Mouse (Mus musculus) hindbrain, embryonic 12.5 days (tissue): ENCODE results near the gene Tmem100. TPM values are rescaled to one million over a fixed set of nuclear protein-coding genes. Genes with fewer than 3 reads are reported as not detected.

Experiments used
- ATAC-seq: fragments of 200-750 bp; cut with Nextera tagmentation; 2 replicates; pipeline ENCODE4 v1.8.0; 2017; ENCODE audit warnings: moderate TSS enrichment; ENCODE audit not compliant: low FRiP score
- H3K27ac ChIP-seq: fragments of 300-500 bp; sonication (generic); 2 replicates; pipeline ENCODE4 v1.5.1; 2016; ENCODE audit warnings: mild to moderate bottlenecking
- H3K27me3 ChIP-seq: fragments of 300-500 bp; sonication (generic); 2 replicates; pipeline ENCODE4 v1.6.1; 2016; ENCODE audit warnings: mild to moderate bottlenecking
- H3K36me3 ChIP-seq: fragments of 300-500 bp; sonication (generic); 2 replicates; pipeline ENCODE4 v1.6.1; 2016; ENCODE audit warnings: mild to moderate bottlenecking
- H3K4me1 ChIP-seq: fragments of 300-500 bp; sonication (generic); 2 replicates; pipeline ENCODE4 v1.6.1; 2016
- H3K4me2 ChIP-seq: fragments of 300-500 bp; sonication (generic); replicated peaks from 2 replicates; pipeline ENCODE4 v1.6.1; 2016; ENCODE audit warnings: mild to moderate bottlenecking
- H3K4me3 ChIP-seq: fragments of 300-500 bp; sonication (generic); 2 replicates; pipeline ENCODE4 v1.5.1; 2016; ENCODE audit warnings: mild to moderate bottlenecking
- H3K9ac ChIP-seq: fragments of 300-500 bp; sonication (generic); 2 replicates; pipeline ENCODE4 v1.6.1; 2016; ENCODE audit warnings: mild to moderate bottlenecking, moderate library complexity
- H3K9me3 ChIP-seq: fragments of 300-500 bp; sonication (generic); replicated peaks from 2 replicates; pipeline ENCODE4 v1.6.1; 2016; ENCODE audit warnings: mild to moderate bottlenecking
- WGBS: fragments of 180-500 bp; shearing (Covaris S2); methylation state at CpG from one replicate; pipeline ENCODE4 v1.1.7; 2016; 5-methylcytosine and 5-hydroxymethylcytosine counted together
- polyA plus RNA-seq: library from polyadenylated mRNA; unstranded; fragments of >200 nt; fragmentation: Nextera tagmentation; extraction: Ambion mirVana; gene quantifications from 2 replicates; pipeline ENCODE4 v1.2.1, GENCODE M21; 2016

Gene Tmem100
- polyA plus RNA-seq, 1 experiment from 2014 or later = 11.2 TPM

GRCm38 (mm10) chr11:90025891-90026801 lies 4.0 kb upstream of the Tmem100 start:
- 62% methylated on average over 14 of the region's 14 CpGs for WGBS
- no peaks in the 10 kb centered on the region for H3K9me3 ChIP-seq
- no peak overlapping the region for H3K27ac ChIP-seq
- no peaks in the 10 kb centered on the region for H3K36me3 ChIP-seq
- no peak overlapping the region for H3K9ac ChIP-seq
- peaks cover 11% of the 10 kb centered on the region; the same call in 1 of the 2 replicates for H3K4me1 ChIP-seq
- no peak for ATAC-seq
- H3K27me3 ChIP-seq = peaks cover 11% of the 10 kb centered on the region
- H3K4me3 ChIP-seq = no peak overlapping the region
- H3K4me2 ChIP-seq = no peak overlapping the region

- Histone ChIP-seq H3K9me3 (no peaks in the 10 kb centered on the region), H3K9ac (no peak overlapping the region), H3K27me3 (peaks cover 18% of the 10 kb centered on the region), H3K4me3 (no peak overlapping the region), H3K27ac (no peak overlapping the region), H3K4me2 (no peak overlapping the region), H3K4me1 (peaks cover 11% of the 10 kb centered on the region; the same call in 1 of the 2 replicates), H3K36me3 (no peaks in the 10 kb centered on the region)
- 72% methylated on average over 5 of the region's 5 CpGs for WGBS
- ATAC-seq = no peak
These were observed 3.4 kb upstream of the Tmem100 start for GRCm38 (mm10) chr11:90026802-90027174.

GRCm38 (mm10) chr11:90027216-90027615 lies 2.9 kb upstream of the Tmem100 start:
- Histone ChIP-seq H3K36me3 (no peaks in the 10 kb centered on the region), H3K4me3 (no peak overlapping the region), H3K27ac (no peak overlapping the region), H3K9me3 (no peaks in the 10 kb centered on the region), H3K4me1 (peaks cover 11% of the 10 kb centered on the region; the same call in 1 of the 2 replicates), H3K9ac (no peak overlapping the region), H3K4me2 (no peak overlapping the region), H3K27me3 (peaks cover 22% of the 10 kb centered on the region)
- ATAC-seq = no peak
- 53% methylated on average over 7 of the region's 7 CpGs for WGBS

- H3K36me3 ChIP-seq = no peaks in the 10 kb centered on the region
- no peaks in the 10 kb centered on the region for H3K9me3 ChIP-seq
- H3K9ac ChIP-seq = no peak overlapping the region
- WGBS = 93% methylated on average over 8 of the region's 8 CpGs
- H3K4me1 ChIP-seq = peaks cover 18% of the 10 kb centered on the region
- peaks cover 24% of the 10 kb centered on the region for H3K27me3 ChIP-seq
- H3K27ac ChIP-seq = no peak overlapping the region
- H3K4me2 ChIP-seq = no peak overlapping the region
- ATAC-seq = no peak
- no peak overlapping the region for H3K4me3 ChIP-seq
These were observed 1.4 kb upstream of the Tmem100 start for GRCm38 (mm10) chr11:90028746-90029145.

GRCm38 (mm10) chr11:90029354-90029753 lies 794 bp upstream of the Tmem100 start:
- no peaks in the 10 kb centered on the region for H3K9me3 ChIP-seq
- H3K27ac ChIP-seq = no peak overlapping the region
- H3K9ac ChIP-seq = no peak overlapping the region
- peak overlapping the region; percentile 36 for H3K4me2 ChIP-seq
- peaks cover 24% of the 10 kb centered on the region for H3K27me3 ChIP-seq
- H3K36me3 ChIP-seq = no peaks in the 10 kb centered on the region
- no peak for ATAC-seq
- 40% methylated on average over 10 of the region's 10 CpGs for WGBS
- no peak overlapping the region for H3K4me3 ChIP-seq
- peaks cover 18% of the 10 kb centered on the region for H3K4me1 ChIP-seq

- ATAC-seq = no peak
- no peak overlapping the region for H3K27ac ChIP-seq
- WGBS = under 1% methylated on average over 15 of the region's 15 CpGs
- H3K9ac ChIP-seq = 0 out of 2 replicates have a peak overlapping the region, but pooled peaks have one; percentile 25
- H3K4me3 ChIP-seq = peak overlapping the region; percentile 25
- no peaks in the 10 kb centered on the region for H3K36me3 ChIP-seq
- peaks cover 24% of the 10 kb centered on the region for H3K27me3 ChIP-seq
- H3K4me1 ChIP-seq = peaks cover 18% of the 10 kb centered on the region
- H3K9me3 ChIP-seq = no peaks in the 10 kb centered on the region
- peak overlapping the region; percentile 45 for H3K4me2 ChIP-seq
These were observed 409 bp downstream of the Tmem100 start for GRCm38 (mm10) chr11:90030557-90030956.

GRCm38 (mm10) chr11:90031076-90031475 lies 928 bp downstream of the Tmem100 start:
- Histone ChIP-seq H3K9me3 (no peaks in the 10 kb centered on the region), H3K4me1 (peaks cover 14% of the 10 kb centered on the region), H3K9ac (0 out of 2 replicates have a peak overlapping the region, but pooled peaks have one; percentile 25), H3K4me3 (peak overlapping the region; percentile 25), H3K36me3 (no peaks in the 10 kb centered on the region), H3K4me2 (peak overlapping the region; percentile 45), H3K27ac (no peak overlapping the region), H3K27me3 (peaks cover 24% of the 10 kb centered on the region)
- WGBS = 25% methylated on average over 7 of the region's 7 CpGs
- no peak for ATAC-seq

GRCm38 (mm10) chr11:90032807-90033206 lies 2.7 kb downstream of the Tmem100 start:
- H3K27me3 ChIP-seq = peaks cover 24% of the 10 kb centered on the region
- H3K27ac ChIP-seq = no peak overlapping the region
- H3K4me1 ChIP-seq = peaks cover 14% of the 10 kb centered on the region
- peak overlapping the region; percentile 41 for H3K4me2 ChIP-seq
- H3K9me3 ChIP-seq = peaks cover 3% of the 10 kb centered on the region; the same call in 1 of the 2 replicates
- ATAC-seq = no peak
- 22% methylated on average over 8 of the region's 8 CpGs for WGBS
- H3K4me3 ChIP-seq = peak overlapping the region; percentile 6; the same call in 1 of the 2 replicates
- H3K36me3 ChIP-seq = no peaks in the 10 kb centered on the region
- H3K9ac ChIP-seq = no peak overlapping the region

- Histone ChIP-seq H3K9me3 (peaks cover 3% of the 10 kb centered on the region; the same call in 1 of the 2 replicates), H3K27me3 (peaks cover 21% of the 10 kb centered on the region), H3K4me2 (peak overlapping the region; percentile 41), H3K9ac (no peak overlapping the region), H3K27ac (no peak overlapping the region), H3K36me3 (no peaks in the 10 kb centered on the region), H3K4me3 (0 out of 2 replicates have a peak overlapping the region, but pooled peaks have one; percentile 6), H3K4me1 (peaks cover 14% of the 10 kb centered on the region)
- WGBS = 44% methylated on average over 5 of the region's 5 CpGs
- no peak for ATAC-seq
These were observed 3.3 kb downstream of the Tmem100 start for GRCm38 (mm10) chr11:90033442-90033841.

GRCm38 (mm10) chr11:90034646-90035045 lies 4.5 kb downstream of the Tmem100 start:
- no peaks in the 10 kb centered on the region for H3K36me3 ChIP-seq
- no peak overlapping the region for H3K9ac ChIP-seq
- H3K4me1 ChIP-seq = peaks cover 12% of the 10 kb centered on the region
- no peak overlapping the region for H3K27ac ChIP-seq
- H3K27me3 ChIP-seq = peaks cover 18% of the 10 kb centered on the region
- H3K4me2 ChIP-seq = no peak overlapping the region
- 92% methylated on average over 12 of the region's 12 CpGs for WGBS
- ATAC-seq = no peak
- H3K9me3 ChIP-seq = peaks cover 3% of the 10 kb centered on the region; the same call in 1 of the 2 replicates
- H3K4me3 ChIP-seq = no peak overlapping the region

GRCm38 (mm10) chr11:90035532-90035931 lies 5.4 kb downstream of the Tmem100 start:
- no peak overlapping the region for H3K4me2 ChIP-seq
- H3K4me3 ChIP-seq = no peak overlapping the region
- 94% methylated on average over 14 of the region's 14 CpGs for WGBS
- H3K27ac ChIP-seq = no peak overlapping the region
- ATAC-seq = no peak
- no peaks in the 10 kb centered on the region for H3K36me3 ChIP-seq
- peaks cover 3% of the 10 kb centered on the region; the same call in 1 of the 2 replicates for H3K9me3 ChIP-seq
- H3K9ac ChIP-seq = no peak overlapping the region
- H3K27me3 ChIP-seq = peaks cover 14% of the 10 kb centered on the region
- H3K4me1 ChIP-seq = peaks cover 7% of the 10 kb centered on the region

- Histone ChIP-seq H3K4me3 (no peak overlapping the region), H3K27me3 (peaks cover 10% of the 10 kb centered on the region), H3K9me3 (peaks cover 3% of the 10 kb centered on the region; the same call in 1 of the 2 replicates), H3K9ac (no peak overlapping the region), H3K36me3 (no peaks in the 10 kb centered on the region), H3K27ac (no peak overlapping the region), H3K4me2 (no peak overlapping the region), H3K4me1 (peaks cover 7% of the 10 kb centered on the region)
- ATAC-seq = no peak
- WGBS = 86% methylated on average over 4 of the region's 4 CpGs
These were observed 6.3 kb downstream of the Tmem100 start for GRCm38 (mm10) chr11:90036416-90036815.
